Mouse (Mus musculus) stomach, postnatal 0 days (tissue): ENCODE measurements around the gene Lpcat4. TPM values are rescaled to one million over a fixed set of nuclear protein-coding genes. Genes with fewer than 3 reads are reported as not detected.

Experiments
- ATAC-seq: fragments of 200-750 bp; cut with Nextera tagmentation; 2 replicates; pipeline ENCODE4 v1.8.0; 2017; ENCODE audit not compliant: low FRiP score, low TSS enrichment
- DNase-seq: peaks from one replicate; pipeline ENCODE4 v3.0.0-alpha.2; 2016; ENCODE audit warnings: low spot score
- H3K27ac ChIP-seq: fragments of 300-500 bp; sonication (generic); replicated peaks from 2 replicates; pipeline ENCODE4 v1.5.1; 2014; ENCODE audit warnings: mild to moderate bottlenecking, control low read depth
- H3K27me3 ChIP-seq: fragments of 300-500 bp; sonication (generic); 2 replicates; pipeline ENCODE4 v1.6.1; 2014; ENCODE audit warnings: low read length; ENCODE audit not compliant: control insufficient read depth, insufficient read depth
- H3K36me3 ChIP-seq: fragments of 300-500 bp; sonication (generic); 2 replicates; pipeline ENCODE4 v1.6.1; 2014; ENCODE audit warnings: low read length, mixed read lengths; ENCODE audit not compliant: control insufficient read depth, insufficient read depth
- H3K4me1 ChIP-seq: fragments of 300-500 bp; sonication (generic); replicated peaks from 2 replicates; pipeline ENCODE4 v1.6.1; 2014; ENCODE audit warnings: antibody characterized with exemption; ENCODE audit not compliant: control insufficient read depth, insufficient read depth
- H3K4me2 ChIP-seq: fragments of 300-500 bp; sonication (generic); replicated peaks from 2 replicates; pipeline ENCODE4 v1.6.1; 2014; ENCODE audit warnings: low read depth, mild to moderate bottlenecking, control low read depth, moderate library complexity
- H3K4me3 ChIP-seq: fragments of 300-500 bp; sonication (generic); 2 replicates; pipeline ENCODE4 v1.5.1; 2014; ENCODE audit warnings: low read depth, low read length, control low read depth
- H3K9ac ChIP-seq: fragments of 300-500 bp; sonication (generic); 2 replicates; pipeline ENCODE4 v1.6.1; 2014; ENCODE audit warnings: mild to moderate bottlenecking, low read length, control low read depth, mixed read lengths
- H3K9me3 ChIP-seq: fragments of 300-500 bp; sonication (generic); 2 replicates; pipeline ENCODE4 v1.6.1; 2016; ENCODE audit warnings: low read length; ENCODE audit not compliant: control insufficient read depth
- CTCF ChIP-seq: IDR thresholded peaks from 2 replicates; pipeline ENCODE4 v1.5.1; 2016; ENCODE audit warnings: antibody characterized with exemption, low read depth, mild to moderate bottlenecking, moderate library complexity
- EP300 ChIP-seq: optimal IDR thresholded peaks from 2 replicates; pipeline ENCODE3; 2016; ENCODE audit warnings: antibody characterized with exemption
- WGBS: fragments of 180-500 bp; shearing (Covaris S2); extraction: QIAGEN DNeasy Blood & Tissue Kit; methylation state at CpG from one replicate; pipeline ENCODE4 v1.1.7; 2014; 5-methylcytosine and 5-hydroxymethylcytosine counted together
- polyA plus RNA-seq: library from polyadenylated mRNA; unstranded; fragments of >200 nt; fragmentation: Nextera tagmentation; extraction: Ambion mirVana; gene quantifications from 2 replicates; pipeline ENCODE4 v1.2.1, GENCODE M21; 2015

Gene Lpcat4
- polyA plus RNA-seq, 1 experiment from 2014 or later: 40.2 TPM

GRCm38 (mm10) chr2:112264364-112264763, 25.1 kb downstream of the Lpcat4 start:
- TF ChIP-seq EP300: no peak
- TF ChIP-seq CTCF: no peak
- H3K4me3 ChIP-seq: no peak overlapping the region
- no peak overlapping the region for H3K4me2 ChIP-seq
- no peaks in the 10 kb centered on the region for H3K9me3 ChIP-seq
- no peak for ATAC-seq
- no peaks in the 10 kb centered on the region for H3K36me3 ChIP-seq
- H3K9ac ChIP-seq: no peak overlapping the region
- no peak for DNase-seq
- H3K27ac ChIP-seq: no peak overlapping the region
- H3K4me1 ChIP-seq: no peaks in the 10 kb centered on the region
- H3K27me3 ChIP-seq: no peaks in the 10 kb centered on the region
- 78% methylated on average over 4 of the region's 4 CpGs for WGBS

DNA sequence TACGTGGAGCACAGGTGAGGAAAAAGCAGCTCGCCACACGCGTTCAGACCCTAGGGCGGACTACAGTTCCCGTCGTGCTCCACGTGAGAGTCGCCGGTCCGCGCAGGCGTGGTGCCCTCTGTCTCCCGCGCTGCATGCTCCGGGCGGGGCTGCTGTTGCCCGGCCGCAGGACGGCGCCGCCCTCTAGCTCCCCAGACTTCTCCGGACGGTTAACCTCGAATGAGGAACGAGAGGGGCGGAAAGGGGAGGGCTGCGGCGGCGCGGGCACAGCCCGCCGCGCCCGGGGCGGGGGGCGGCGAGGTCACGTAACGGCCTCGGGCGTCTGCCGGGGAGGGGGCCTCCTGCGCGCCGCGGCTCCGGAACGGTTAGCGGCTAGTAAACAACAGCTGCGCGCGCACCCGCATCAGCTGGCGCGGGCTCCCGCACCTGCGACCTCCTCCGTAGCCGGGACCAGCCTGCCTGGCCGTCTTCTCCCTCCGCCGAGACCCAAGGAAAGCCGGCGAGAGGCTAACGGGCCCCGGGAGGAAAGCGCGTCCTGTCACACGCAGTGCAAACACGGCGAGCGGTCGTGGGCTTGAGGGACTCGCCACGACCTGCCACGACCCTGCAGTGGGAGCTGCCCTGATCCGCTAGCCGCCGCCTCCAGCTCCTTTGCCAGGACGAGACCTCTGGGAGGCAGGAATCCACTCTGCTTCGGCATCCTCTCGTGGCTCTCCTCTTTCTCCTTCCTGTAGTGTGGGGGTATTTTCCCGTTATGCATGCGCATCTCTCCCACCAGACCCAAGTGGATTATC, 26.4 kb downstream of the Lpcat4 start, which contains the start of gene Slc12a6:
Gene Slc12a6, plus strand, starts transcription at position 378 of the 794 bp plus-strand sequence.
- Histone ChIP-seq H3K27me3 (no peaks in the 10 kb centered on the region), H3K27ac (peak within 1 kb of the TSS; percentile 92), H3K36me3 (no peaks in the 10 kb centered on the region), H3K9me3 (no peaks in the 10 kb centered on the region), H3K4me2 (peak within 1 kb of the TSS; percentile 85), H3K9ac (peak within 1 kb of the TSS; percentile 82), H3K4me1 (no peaks in the 10 kb centered on the region), H3K4me3 (peak within 1 kb of the TSS; percentile 84)
- DNase-seq (peak; percentile 94), ATAC-seq (peak; percentile 97)
- TF ChIP-seq CTCF (peak; percentile 53), EP300 (no peak)
- under 1% methylated on average over 53 of the region's 85 CpGs for WGBS

GRCm38 (mm10) chr2:112266242-112266592, 26.9 kb downstream of the Lpcat4 start, which contains the start of gene Gm21985:
Gene Gm21985 (plus strand): TSS chr2:112266314.
- peak within 1 kb of the TSS; percentile 84 for H3K4me3 ChIP-seq
- no peaks in the 10 kb centered on the region for H3K27me3 ChIP-seq
- peak within 1 kb of the TSS; percentile 92 for H3K27ac ChIP-seq
- no peak for TF ChIP-seq EP300
- TF ChIP-seq CTCF: no peak
- peak within 1 kb of the TSS; percentile 82 for H3K9ac ChIP-seq
- DNase-seq (peak; percentile 26), ATAC-seq (peak; percentile 16; the same call in 1 of the 2 replicates)
- under 1% methylated on average over 11 of the region's 11 CpGs for WGBS
- H3K4me2 ChIP-seq: peak within 1 kb of the TSS; percentile 85
- no peaks in the 10 kb centered on the region for H3K9me3 ChIP-seq
- no peaks in the 10 kb centered on the region for H3K4me1 ChIP-seq
- no peaks in the 10 kb centered on the region for H3K36me3 ChIP-seq

DNA sequence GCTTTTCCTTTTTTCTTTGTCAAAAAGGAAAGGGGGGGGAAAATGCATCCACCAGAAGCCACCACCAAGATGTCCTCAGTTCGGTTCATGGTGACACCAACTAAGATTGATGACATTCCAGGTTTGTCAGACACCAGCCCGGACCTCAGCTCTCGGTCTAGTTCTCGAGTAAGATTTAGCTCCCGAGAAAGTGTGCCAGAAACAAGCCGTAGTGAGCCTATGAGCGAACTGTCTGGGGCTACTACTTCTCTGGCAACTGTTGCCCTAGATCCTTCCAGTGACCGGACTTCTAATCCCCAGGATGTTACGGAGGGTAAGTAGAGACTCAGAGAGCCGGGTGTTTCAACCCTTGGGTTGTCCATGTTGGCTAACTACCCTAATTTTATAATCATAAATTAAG, 27.5 kb downstream of the Lpcat4 start:
- H3K4me3 ChIP-seq: peak overlapping the region; percentile 84
- no peaks in the 10 kb centered on the region for H3K9me3 ChIP-seq
- DNase-seq (no peak), ATAC-seq (no peak)
- no peaks in the 10 kb centered on the region for H3K36me3 ChIP-seq
- H3K27ac ChIP-seq: 0 out of 2 replicates have a peak overlapping the region, but pooled peaks have one; percentile 18
- 21% methylated on average over 10 of the region's 10 CpGs for WGBS
- peak overlapping the region; percentile 82 for H3K9ac ChIP-seq
- H3K4me1 ChIP-seq: no peaks in the 10 kb centered on the region
- no peaks in the 10 kb centered on the region for H3K27me3 ChIP-seq
- peak overlapping the region; percentile 85 for H3K4me2 ChIP-seq
- no peak for TF ChIP-seq CTCF
- TF ChIP-seq EP300: no peak

DNA sequence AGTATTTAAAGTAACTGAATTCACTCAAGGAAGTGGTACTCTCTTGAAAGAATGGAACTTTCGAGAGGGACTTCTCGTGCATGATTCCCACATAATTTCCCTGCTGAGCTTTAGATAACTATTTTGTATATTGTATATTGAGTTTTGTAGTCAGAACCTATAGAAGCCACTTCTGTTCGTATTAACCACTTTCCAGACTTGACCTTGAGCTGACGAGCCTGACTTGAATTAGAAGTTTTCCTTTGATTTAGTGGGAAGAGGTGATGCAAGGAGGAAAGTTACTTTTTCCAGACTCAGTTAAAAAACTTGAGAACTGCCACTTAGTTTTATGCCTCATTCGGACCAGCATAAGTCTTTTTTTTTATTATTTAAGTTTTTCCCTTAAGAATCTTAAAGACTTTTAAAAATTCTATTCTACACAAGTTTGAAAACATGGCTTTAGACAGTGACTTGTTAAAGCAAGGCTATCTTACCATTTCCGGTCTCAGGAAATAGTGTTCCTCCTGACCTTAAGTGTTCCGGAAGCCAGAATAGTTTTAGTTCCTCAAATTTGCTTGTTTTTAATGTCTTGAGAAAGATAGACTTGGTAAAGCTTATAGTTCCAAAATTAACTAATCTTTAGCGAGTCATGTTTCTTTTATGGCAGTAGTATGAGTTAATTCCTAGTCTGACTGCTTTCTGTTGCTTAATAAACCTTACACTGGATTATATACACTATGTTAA, 28.4 kb downstream of the Lpcat4 start:
- ATAC-seq: no peak
- Histone ChIP-seq H3K27ac (no peak overlapping the region), H3K9ac (no peak overlapping the region), H3K9me3 (no peaks in the 10 kb centered on the region), H3K4me3 (peak overlapping the region; percentile 84), H3K36me3 (no peaks in the 10 kb centered on the region), H3K4me2 (peak overlapping the region; percentile 85; the same call in 1 of the 2 replicates), H3K4me1 (no peaks in the 10 kb centered on the region), H3K27me3 (no peaks in the 10 kb centered on the region)
- DNase-seq: no peak
- 73% methylated on average over 8 of the region's 8 CpGs for WGBS
- TF ChIP-seq EP300: no peak
